Mouse (Mus musculus): ENCODE measurements at regions not wholly inside any gene's neighbourhood (a gene's known extent, or its start where the extent isn't known, plus 50 kb on each side); places are given as distances from the start of the nearest gene placed in this dataset.

DNA sequence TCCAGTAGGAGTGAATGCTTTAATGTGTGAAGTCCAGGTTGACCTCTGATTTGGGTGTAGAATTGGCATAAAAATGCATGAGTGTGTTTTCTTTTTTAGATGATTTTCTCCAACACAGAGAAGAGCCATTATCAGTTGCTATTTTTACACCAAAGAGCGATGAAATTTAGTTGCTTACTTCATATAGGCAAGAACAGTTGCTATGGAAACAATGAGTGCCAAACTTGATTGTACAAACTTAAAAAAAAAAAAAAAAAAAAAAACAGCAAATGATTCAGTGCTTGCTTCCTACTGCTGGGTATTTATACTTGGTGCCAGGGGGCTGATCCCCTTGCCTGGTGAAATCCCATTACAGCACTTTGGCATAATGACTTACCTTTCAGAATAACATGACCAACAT, 268.0 kb downstream of the Sec23a start:
- DNase-seq (ENCODE audit: low read depth) = no peak

DNA sequence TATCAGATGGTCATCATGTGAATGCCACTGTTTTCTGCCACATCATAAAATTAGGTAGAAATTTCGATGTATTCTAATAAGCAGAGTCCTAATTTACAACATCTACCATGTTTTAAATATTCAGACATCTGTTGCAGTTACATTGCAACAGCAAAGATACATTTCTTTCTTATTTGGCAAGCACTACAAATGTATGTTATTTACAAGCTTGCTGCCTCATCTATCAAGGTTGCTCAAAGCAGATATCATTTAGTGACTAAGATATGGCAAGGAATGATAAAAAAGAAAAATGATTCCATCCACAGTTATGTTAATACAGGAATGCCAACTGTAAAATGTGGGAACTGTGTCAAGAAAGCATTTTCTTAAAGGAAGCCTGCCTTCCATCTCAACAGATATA, 283.7 kb downstream of the Sec23a start:
- DNase-seq (ENCODE audit: low read depth) = no peak

DNA sequence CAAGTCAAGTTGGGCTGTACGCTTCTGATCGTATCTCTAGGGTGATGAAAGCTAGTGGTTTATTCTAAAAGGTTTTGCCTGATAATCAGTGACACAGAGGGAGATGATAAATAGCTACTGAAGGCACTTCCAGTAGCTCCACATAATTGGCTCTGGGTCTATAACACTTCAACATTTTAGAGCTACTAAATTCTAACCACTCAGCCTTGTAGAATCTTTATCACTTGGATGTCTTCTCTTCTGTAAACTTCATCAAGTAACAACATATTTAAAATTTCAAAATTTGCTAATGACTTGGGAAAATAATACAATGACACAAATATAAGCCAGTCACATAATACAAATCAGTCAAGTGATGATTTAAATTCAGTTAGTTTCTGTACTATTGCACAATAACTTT, 284.3 kb downstream of the Sec23a start:
- DNase-seq (ENCODE audit: low read depth) = no peak

DNA sequence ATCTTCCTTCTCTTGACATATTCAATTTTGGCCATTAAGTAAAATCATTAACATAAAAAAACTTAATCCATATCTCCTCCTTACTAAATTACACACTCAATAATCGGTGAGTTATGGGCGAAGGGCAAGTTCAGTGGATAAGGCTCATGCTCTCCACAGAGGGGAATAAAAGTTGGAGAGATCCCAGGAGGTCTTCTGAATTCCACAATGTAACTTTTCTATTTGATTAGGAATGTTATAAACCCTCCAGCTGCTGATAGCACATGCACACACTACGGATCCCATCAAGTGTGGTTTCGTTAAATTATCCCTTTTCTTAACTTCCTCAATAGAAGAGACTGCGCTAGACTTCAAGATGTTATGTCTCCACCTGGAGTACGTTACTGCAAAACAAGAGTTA, 293.9 kb downstream of the Sec23a start:
- DNase-seq (ENCODE audit: low read depth) = no peak

DNA sequence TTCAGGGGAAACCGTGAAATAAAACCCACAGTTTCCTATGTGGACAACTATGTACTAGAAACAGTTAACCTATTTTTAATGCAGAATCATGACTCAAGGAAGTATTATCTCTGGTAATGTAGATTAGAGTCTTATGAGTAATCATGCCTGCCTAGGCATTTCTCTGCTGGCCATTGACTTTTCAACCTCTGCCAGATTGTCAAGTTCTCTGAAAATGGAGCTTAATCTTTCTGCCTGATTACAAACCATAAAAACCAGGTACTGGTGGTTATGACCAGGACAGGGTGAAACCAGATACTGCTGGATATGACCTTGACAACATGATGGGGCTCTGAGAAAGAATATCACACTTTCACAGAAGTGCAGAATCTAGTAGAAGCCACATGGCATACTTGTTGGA, 297.6 kb downstream of the Sec23a start:
- DNase-seq (ENCODE audit: low read depth) = no peak

DNA sequence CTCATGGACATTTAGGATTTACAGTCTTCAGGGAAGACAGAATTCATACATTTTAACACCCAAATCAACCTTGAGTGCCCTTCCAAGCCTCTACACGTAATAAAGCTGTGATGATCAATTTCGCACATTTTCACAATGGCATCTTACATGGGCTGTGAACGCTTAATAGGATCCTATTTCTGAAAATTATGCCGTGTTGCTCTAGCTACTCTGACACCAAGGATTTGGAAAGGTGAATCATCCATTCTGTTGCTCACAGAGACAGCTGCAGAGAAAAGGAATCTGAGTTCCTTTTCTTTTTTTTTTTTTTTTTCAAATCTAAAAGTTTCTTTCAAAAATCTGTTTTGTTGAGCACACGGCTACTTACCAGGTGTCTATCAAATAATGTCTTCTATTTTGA, 316.1 kb downstream of the Sec23a start:
- no peak for DNase-seq (ENCODE audit: low read depth)

DNA sequence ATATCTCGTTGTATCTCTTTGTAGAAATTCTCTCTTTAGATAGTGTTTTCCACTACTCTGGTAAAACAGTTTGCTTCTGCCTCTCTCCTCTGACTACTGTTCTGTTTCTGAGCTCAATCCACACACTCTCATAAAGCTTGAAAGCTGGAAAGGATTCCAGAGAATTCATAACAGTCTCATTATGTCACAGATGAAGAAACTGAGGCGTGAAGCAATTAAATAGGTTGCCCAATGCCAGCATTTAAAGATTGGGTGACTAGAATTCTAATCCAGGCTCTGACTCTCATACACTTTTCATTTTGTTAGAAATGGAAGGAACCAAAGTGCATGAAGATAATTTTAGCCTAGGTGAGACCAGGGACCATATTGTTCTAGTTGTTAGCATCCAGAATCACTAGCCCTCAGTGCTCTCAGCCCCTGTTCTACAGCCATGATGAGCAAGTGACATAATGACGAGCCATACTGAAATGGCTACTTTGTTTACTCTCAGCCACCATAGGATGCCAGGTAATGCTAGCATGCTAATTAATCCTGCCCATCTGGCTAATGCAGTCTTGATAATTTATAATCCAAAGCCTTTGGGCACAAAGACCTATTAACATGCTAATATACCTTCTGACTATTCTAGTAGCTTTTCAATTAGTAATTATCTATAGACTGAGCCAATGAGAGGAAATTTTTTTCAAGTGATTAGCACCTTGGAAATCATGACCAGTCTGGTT, 341.7 kb downstream of the Sec23a start:
- no peak for DNase-seq (ENCODE audit: low read depth)

DNA sequence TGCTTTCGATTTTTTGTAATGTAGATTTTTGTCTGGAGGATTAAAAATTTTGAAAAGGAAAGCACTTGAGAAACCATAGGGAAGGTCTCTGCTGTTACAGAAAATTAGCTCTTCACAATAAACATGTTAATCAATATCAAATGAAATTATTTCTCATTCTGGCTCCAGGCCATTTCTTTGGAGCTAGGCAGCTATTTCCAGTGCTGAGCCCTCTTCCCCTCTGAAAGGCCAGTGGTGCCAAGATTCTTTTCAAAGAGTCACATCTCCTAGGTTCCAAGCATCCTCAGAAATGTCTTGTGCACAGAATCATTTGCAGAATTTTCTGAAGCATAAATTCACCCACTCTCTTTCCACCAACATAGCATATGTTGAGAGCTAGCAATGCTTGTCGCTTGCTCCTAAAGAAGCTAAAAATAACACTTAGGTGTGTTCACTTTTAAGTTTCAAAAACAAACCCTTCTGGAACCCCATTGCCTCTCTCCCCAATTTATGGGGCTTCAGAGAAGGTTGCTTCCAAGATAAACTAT, 357.2 kb downstream of the Sec23a start:
- no peak for DNase-seq (ENCODE audit: low read depth)

DNA sequence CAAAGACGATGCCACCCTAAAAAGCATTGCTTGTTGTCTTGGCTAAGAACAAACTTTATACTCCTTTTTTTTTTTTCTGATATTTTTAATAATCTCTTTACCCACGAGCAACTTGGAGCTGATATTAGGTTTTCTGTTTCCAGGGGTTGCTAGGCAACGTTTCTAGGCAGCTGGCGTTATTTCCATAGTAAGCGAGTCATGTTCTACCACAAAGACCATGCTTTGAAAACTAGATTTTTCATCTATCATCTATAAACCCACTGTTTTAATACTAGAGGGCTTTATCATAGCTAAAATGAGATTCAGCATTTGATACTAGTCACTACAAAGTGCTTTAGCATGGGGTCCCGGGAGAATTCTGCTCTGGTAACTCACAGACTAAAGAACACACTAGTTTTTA, 358.1 kb downstream of the Sec23a start:
- no peak for DNase-seq (ENCODE audit: low read depth)

DNA sequence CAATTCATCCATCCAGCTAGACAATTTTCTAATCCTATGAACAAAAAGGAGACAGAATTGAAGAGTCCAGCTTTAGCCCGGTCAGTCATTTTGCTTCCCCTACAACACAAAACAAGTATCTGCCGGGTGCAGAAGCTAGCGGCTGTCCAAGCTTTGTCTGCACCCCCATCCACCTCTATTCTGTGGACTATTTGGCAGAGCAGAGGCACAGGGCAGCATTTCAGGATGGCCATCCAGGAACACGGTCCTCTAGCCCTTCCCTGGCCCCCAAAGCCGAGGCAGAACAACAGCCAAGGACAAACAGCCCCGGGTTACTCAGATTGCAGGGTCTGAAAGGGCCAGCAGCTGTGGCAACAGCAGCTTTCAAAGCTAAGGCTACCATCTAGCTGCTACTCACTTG, 358.6 kb downstream of the Sec23a start:
- DNase-seq (ENCODE audit: low read depth) = no peak

DNA sequence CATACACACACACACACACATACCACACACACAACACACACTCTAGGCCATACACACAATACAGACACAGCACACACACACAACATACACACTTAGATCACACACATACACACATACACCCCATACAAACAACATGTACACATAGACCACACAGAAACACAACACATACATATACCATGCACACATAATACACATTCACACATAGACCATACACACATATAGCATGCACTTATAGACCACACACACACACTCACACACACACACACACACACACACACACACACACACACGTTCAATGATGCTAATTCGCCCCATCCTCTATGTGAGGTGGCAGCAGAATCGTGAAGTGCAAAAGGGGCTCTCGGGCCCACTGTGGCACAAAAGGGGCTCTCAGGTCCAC, 359.1 kb downstream of the Sec23a start:
- DNase-seq (ENCODE audit: low read depth) = no peak

DNA sequence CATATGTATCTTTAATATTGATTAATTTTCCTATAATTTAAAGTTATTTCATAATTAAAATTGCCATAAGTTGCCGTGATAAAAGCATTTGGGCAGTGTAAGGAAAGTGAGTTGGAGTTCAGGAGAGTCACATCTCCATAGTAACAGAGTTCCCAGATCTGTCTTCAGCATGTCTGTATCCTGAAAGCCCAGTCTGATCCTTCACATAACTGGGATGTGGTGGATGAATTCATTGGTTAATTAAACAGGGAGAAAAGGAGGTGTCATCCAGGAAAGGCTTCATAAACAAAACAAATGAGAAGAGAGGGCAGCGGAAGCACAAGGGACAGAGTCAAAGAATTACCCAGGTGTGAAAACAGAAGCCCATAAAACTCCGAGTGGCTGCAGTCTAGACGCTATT, 363.5 kb downstream of the Sec23a start:
- DNase-seq (ENCODE audit: low read depth) = no peak

DNA sequence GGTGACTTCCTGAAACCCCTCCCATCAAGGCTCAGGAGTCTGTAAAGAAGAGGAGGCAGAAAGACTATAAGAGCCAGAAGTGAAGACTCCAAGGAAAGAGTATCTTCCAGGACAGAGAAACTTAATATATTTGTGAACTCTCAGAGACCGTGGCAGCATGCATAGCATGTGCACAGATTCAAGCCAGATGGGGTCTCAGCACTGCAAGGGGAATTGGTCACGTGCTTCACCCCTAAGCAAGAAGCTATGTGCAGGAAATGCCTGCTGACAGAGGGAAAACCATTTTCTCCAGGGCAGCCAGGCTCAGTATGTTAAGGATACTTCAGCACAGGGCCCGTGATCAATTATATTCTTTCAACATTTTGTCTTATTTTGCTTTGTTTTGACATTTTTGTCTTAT, 368.0 kb downstream of the Sec23a start:
- no peak for DNase-seq (ENCODE audit: low read depth)

DNA sequence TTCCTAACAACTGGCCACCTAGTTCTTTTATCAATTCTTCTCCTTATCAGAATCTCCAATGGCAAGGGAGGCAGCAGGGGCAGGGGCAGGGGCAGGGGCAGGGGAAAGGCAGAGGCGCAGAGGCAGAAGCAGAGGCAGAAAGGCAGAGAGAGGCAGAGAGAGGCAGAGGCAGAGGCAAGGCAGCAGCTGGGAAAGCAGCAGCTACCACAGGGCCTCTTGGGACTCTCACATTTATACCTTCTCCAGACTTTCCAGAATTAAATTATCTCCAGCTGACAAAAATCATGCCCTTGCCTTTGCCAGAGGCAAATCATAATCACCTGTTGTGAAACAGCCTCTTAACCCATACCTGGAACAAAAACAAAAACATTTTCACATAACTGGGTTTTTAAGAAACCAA, 370.4 kb upstream of the Clec14a start:
- DNase-seq (ENCODE audit: low read depth) = no peak

DNA sequence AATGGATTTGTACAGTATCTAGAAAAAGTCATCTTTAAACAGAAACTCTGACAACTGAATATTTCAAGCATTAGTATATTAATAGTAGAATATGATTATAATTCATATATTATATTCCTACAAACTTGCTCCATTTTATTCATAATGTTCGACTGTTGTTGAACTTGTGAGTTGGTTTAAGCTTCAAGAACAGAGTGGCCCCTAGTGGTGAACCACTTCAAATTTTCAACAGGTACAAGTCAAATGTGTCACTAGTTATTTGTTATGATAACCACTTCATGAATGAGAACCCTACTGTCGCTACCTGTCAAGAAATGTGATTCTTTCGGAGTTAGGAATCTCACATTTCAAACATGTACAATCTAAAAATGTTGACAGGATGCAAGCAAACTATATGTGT, 369.2 kb upstream of the Clec14a start:
- DNase-seq (ENCODE audit: low read depth) = no peak

DNA sequence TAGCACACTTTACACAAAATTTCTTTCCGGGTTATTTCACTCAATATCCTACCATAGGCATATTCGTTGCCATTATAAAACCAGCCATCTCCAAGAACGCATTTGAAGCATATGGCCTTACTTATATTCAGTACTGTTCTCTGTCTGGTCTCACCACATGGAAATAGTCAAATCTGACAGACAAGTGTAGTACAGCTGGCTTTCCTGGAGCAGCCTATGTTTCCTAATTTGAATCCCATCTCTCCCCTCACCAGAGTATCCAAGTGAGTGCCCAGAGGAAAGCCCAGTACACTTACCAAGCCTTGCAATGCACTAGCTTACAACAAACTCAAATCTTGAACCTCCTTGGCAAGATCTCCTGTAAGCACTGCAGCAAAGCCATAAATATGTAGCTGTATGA, 363.4 kb upstream of the Clec14a start:
- DNase-seq (ENCODE audit: low read depth) = no peak

DNA sequence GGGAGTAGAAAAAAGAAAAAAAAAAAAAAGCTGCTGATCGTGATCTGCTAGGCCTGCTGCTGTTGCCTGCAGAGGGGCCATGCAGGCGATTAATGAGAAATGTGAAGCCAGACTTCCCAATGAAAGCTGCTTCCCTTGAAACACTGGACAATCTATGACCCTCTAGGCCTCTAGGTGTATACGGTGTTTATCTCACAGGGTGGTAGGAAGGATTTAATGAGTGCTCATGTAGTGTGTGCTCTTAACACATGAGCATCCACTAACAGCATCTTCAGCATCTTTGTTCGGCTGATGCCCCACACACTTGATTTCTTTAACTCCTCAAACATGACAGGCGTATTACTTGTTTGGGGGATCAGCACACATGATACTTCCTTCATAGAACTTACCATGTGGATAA, 359.7 kb upstream of the Clec14a start:
- DNase-seq (ENCODE audit: low read depth) = no peak

DNA sequence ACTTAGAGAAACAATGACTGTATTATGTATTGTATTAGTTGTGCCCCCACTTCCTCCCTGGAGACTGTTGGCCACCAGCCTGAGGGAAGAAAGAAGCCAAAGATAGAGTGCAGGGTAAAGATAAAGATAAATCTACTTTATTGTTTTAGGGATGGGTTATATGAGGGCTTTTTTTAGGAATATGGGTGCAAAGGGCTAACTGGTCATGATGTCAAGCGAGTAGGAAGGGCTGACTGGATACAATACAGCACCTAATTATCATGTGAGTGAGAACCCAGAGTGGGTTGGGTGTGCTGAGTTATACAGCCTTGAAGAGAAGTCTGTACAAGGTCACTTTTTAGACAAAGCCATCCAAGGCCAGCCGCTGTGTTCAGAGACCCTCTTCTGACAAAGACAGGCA, 356.1 kb upstream of the Clec14a start:
- DNase-seq (ENCODE audit: low read depth) = no peak

DNA sequence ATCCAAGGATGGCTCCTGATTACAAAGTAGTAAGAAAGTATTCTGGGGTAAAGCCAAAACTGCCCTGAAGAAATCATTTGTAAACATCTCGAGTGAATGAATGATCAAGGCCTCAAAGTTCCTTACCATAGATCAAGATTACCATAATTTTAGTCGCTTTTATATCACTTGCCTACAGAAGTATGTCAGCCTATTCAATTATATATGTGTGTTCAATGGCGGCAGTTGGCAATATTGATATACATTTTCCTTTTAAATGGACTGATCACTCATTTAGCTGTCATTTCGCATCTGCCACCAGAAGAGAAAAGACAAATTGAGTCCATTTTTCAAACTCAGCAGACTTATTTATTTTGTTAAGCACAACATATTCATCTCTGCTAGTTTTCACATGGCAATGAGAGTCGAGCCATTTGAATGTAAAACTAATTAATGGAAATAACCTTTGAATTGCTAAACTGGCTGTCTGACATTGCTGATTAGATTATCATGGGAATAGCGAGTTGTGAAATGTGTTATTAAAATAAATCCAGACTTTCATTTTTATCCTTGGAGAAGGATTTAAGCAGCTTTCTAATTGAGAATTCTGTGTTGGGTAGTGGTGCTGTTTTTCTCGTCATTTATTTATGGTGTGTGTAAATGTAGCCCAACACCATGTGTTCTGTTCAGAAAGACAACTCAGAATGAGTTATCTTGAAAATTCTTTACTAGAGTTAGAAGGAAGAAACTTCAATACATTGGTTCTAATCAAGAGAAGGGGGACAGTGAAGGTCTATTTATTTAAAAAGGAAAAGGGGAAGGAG, 350.6 kb upstream of the Clec14a start:
- DNase-seq (ENCODE audit: low read depth) = no peak

DNA sequence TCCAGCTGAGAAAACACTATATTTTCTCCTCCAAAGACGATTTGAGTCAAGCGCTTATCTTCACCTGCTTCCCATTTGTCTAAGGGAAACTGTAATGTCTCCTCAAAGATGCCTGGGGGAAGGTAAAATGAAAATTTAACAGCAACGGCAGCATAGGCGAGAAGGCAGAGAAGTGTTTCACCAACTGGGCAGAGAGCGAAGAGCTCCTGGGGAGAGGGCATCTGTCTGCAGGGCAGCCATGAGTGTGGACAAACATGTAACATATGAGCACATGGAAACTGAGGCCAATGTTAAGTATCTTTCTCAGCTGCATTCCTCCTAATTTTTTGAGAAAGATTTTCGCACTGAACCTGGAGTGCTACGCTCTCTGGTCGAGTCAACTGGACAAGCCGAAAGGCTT, 325.7 kb upstream of the Clec14a start:
- no peak for DNase-seq (ENCODE audit: low read depth)

DNA sequence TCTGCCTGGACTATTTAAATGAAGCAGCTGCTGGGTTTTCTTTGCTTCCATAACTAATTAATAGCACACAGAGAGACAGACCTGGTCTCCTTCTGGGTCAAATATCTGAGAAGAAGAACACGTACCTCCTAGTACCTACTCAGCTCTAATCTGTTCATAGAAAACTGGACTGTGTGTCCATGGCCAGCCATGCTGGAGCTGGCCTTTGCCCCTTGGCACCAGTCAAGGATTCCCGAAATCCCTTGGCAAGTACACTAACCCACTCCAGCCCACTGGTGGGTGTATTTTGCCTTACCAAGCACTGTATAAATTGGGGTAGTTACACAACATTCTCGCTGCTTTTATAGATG, 322.4 kb upstream of the Clec14a start:
- no peak for DNase-seq (ENCODE audit: low read depth)

DNA sequence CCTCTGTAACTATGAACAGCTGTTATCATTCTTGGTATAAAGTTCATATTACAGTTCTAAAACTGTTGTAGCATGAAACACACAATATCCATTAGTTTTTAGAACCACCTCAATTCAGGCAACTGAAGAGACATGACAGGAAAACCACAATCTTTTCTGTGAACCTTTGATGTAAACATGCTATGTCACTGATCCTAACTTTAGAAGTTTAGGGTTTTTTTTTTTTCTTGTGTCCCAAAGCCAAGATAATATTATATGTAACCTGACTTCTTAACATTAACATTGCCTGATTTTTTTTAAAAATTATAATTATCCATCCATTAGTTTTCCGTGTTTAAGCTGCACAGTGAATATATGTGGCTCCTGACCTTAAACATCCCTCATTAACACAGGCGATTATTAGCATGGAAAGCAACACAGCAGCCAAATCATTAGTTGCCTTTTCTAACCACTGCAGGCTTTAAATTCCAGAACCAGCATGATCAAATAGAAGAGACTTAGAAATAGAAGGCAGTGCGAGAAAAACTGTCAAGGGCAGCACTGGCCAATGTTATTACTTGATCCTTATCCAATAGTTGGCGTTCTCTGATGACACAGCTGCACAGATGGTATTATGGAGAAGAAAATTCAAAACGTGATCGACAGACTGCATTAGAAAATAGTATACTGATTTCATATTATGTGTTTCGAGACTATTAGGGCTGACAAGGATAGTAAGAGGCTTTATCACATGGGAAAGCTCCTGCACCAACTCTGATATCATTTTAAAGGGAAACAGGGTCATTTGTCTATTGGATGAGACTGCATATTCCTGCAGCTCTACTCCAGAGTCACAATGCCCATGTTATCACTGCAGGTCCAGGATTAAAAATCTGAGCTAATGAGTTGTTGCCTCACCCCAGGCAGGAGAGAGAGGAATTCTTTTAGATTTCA, 321.7 kb upstream of the Clec14a start:
- DNase-seq (ENCODE audit: low read depth) = no peak

Measured in fibroblast of lung, adult 2 months (primary cell).